Mouse (Mus musculus): ENCODE results near the gene Foxk1. TPM values are rescaled to one million over a fixed set of nuclear protein-coding genes. Genes with fewer than 3 reads are reported as not detected.

Foxk1 gene
- total and polyA plus RNA-seq, 3 experiments: 8.2 to 20.2 TPM; not detected in 1

DNA sequence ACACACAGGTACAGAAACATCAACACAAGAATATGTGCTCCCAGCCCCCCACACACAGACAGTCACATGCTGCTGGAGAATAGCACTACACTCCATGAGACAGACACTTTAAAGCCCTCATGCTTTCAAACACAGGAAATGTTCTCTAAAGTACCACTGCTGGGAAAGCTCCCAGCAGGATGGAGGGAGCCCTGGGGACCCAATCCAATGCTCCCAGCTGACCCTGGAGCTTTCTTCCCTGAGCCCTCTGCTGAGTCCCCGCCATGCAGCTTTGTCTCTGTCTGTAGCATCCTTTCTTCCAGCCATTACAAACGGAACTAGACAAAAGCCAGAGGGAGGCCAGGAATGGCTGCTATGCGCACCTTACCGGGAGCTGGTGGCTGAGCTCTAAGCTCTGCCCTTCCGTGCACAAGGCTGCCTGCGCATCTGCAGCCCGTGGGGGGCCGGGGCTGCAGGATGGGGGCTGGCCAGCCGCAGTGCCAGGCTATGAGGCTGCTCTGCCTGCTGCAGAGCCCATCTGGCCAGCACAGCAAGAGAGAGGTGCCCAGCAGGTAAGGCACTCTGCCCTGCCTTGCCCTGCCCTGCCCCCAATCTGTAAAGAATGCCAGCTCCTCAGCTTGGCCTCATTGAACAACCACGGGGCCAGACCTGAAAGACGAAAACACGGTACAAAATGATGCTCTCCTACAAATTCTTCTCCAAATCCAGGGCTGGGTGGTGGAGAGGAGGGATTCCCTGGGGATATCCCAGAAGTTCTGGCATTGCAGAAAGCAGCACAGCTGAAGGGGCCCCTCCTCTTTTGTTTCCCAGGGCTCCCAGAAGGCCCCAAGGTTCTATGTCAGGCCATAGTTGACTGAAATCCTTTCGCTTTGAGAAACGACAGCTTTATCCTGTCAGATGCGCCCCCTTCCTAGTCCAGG, 108.1 kb downstream of the Foxk1 start:
- Histone ChIP-seq H3K27me3 (ENCODE audit: control insufficient read depth in 1 of 2, insufficient read depth in 2 of 2, low read length in 2 of 2) (peaks cover 0 to 2% of the 10 kb centered on the region in 2 experiments; a peak in 1 of 4 replicates), H3K9ac (ENCODE audit: control insufficient read depth, low read depth, low read length, poor library complexity, severe bottlenecking) (no peak overlapping the region), H3K27ac (ENCODE audit: control insufficient read depth, low read depth, low read length) (no peak overlapping the region), H3K36me3 (ENCODE audit: control insufficient read depth in 1 of 2, insufficient read depth in 2 of 2, low read length in 2 of 2) (no peaks in the 10 kb centered on the region), H3K79me2 (ENCODE audit: control insufficient read depth, insufficient read depth, low read length, poor library complexity) (no peaks in the 10 kb centered on the region), H3K4me1 (ENCODE audit: control insufficient read depth in 1 of 2, insufficient read depth in 2 of 2, low read length in 2 of 2) (no peaks in the 10 kb centered on the region), H3K4me3 (ENCODE audit: control insufficient read depth in 1 of 2, insufficient read depth in 1 of 2, low read depth in 2 of 2, low read length in 2 of 2) (no peak overlapping the region), H3K9me3 (replicated peaks; ENCODE audit: insufficient read depth, low read length) (no peaks in the 10 kb centered on the region)
- no peak for DNase-seq (ENCODE audit: low read depth, low spot score)
- TF ChIP-seq USF1 (IDR thresholded peaks at IDR 0.05; ENCODE audit: low read depth, low read length) (no peak), EP300 (IDR thresholded peaks at IDR 0.05; ENCODE audit: low read depth in 1 of 2, low read length in 2 of 2) (no peak), TAL1 (IDR thresholded peaks at IDR 0.05; ENCODE audit: low read length) (no peak), POLR2A (IDR thresholded peaks at IDR 0.05; ENCODE audit: control insufficient read depth in 1 of 2, insufficient read depth in 1 of 2, low read depth in 1 of 2, low read length in 2 of 2, poor library complexity in 1 of 2) (no peak), ZC3H11A (IDR thresholded peaks at IDR 0.05; ENCODE audit: low read depth, low read length) (no peak), CHD2 (IDR thresholded peaks at IDR 0.05; ENCODE audit: low read length) (no peak), GABPA (IDR thresholded peaks at IDR 0.05; ENCODE audit: low read depth, low read length) (no peak), E2F4 (IDR thresholded peaks at IDR 0.05; ENCODE audit: borderline replicate concordance, low read depth, low read length) (no peak), MAFK (IDR thresholded peaks at IDR 0.05; ENCODE audit: borderline replicate concordance, low read depth, low read length) (no peak), POLR2AphosphoS2 (IDR thresholded peaks at IDR 0.05; ENCODE audit: low read length) (no peak)

DNA sequence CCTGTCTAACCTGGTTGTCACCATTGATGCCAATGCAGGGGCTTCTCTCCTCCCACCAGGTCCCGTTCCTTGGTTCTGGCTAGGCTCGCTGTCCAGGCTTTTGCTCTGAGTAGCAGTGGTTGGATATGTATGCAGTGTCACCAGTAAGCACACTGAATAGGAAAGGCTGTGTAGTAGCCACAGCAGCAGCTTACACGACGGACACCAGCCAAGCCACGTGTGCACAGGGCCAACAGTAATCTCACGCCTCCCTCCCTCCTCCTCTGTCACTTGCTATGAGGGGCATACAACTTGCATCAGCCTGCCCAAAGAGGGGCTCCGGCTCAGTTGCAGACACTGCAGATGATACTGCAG, 108.7 kb downstream of the Foxk1 start:
- DNase-seq (ENCODE audit: low read depth, low spot score): no peak
- Histone ChIP-seq H3K36me3 (ENCODE audit: control insufficient read depth in 1 of 2, insufficient read depth in 2 of 2, low read length in 2 of 2) (no peaks in the 10 kb centered on the region), H3K27me3 (ENCODE audit: control insufficient read depth in 1 of 2, insufficient read depth in 2 of 2, low read length in 2 of 2) (peaks cover 0 to 2% of the 10 kb centered on the region in 2 experiments; a peak in 1 of 4 replicates), H3K27ac (ENCODE audit: control insufficient read depth, low read depth, low read length) (no peak overlapping the region), H3K9ac (ENCODE audit: control insufficient read depth, low read depth, low read length, poor library complexity, severe bottlenecking) (no peak overlapping the region), H3K4me1 (ENCODE audit: control insufficient read depth in 1 of 2, insufficient read depth in 2 of 2, low read length in 2 of 2) (no peaks in the 10 kb centered on the region), H3K9me3 (replicated peaks; ENCODE audit: insufficient read depth, low read length) (no peaks in the 10 kb centered on the region), H3K79me2 (ENCODE audit: control insufficient read depth, insufficient read depth, low read length, poor library complexity) (no peaks in the 10 kb centered on the region), H3K4me3 (ENCODE audit: control insufficient read depth in 1 of 2, insufficient read depth in 1 of 2, low read depth in 2 of 2, low read length in 2 of 2) (no peak overlapping the region)
- TF ChIP-seq MAX (IDR thresholded peaks at IDR 0.05; ENCODE audit: low read length) (no peak), EP300 (IDR thresholded peaks at IDR 0.05; ENCODE audit: low read depth in 1 of 2, low read length in 2 of 2) (no peak), SIN3A (IDR thresholded peaks at IDR 0.05; ENCODE audit: low read length) (no peak)

Other genes starting within 250 kb of the Foxk1 start
- gene Ap5z1, start 62.4 kb downstream of the Foxk1 start, total RNA-seq (2012; rRNA removed): 4.4 and 5.1 TPM in 2 replicates
- gene Ap5z1, start 62.4 kb downstream of the Foxk1 start, polyA plus RNA-seq (2012; ENCODE audit: insufficient read depth in 1 of 2, insufficient read length in 2 of 2, low read depth in 1 of 2, low replicate concordance in 2 of 2, missing spikeins in 1 of 2): 10 to 100 TPM in 1 of 2 experiments, not detected in 1; 13.5 TPM
- gene Papolb, start 128.6 kb downstream of the Foxk1 start, total RNA-seq (2012; rRNA removed): not detected in 2 replicates
- gene Papolb, start 128.6 kb downstream of the Foxk1 start, polyA plus RNA-seq (2012; ENCODE audit: insufficient read depth in 1 of 2, insufficient read length in 2 of 2, low read depth in 1 of 2, low replicate concordance in 2 of 2, missing spikeins in 1 of 2): not detected
- gene Radil, start 149.6 kb downstream of the Foxk1 start, total RNA-seq (2012; rRNA removed): 0.26 and 0.27 TPM in 2 replicates
- under 1 TPM in 1 of 2 experiments, not detected in 1; 0.07 TPM for gene Radil, start 149.6 kb downstream of the Foxk1 start, polyA plus RNA-seq (2012; ENCODE audit: insufficient read depth in 1 of 2, insufficient read length in 2 of 2, low read depth in 1 of 2, low replicate concordance in 2 of 2, missing spikeins in 1 of 2)
- not detected in 2 replicates for gene Mmd2, start 207.3 kb downstream of the Foxk1 start, total RNA-seq (2012; rRNA removed)
- not detected for gene Mmd2, start 207.3 kb downstream of the Foxk1 start, polyA plus RNA-seq (2012; ENCODE audit: insufficient read depth in 1 of 2, insufficient read length in 2 of 2, low read depth in 1 of 2, low replicate concordance in 2 of 2, missing spikeins in 1 of 2)
- 38.6 and 39.0 TPM in 2 replicates for gene Wipi2, start 226.2 kb downstream of the Foxk1 start, total RNA-seq (2012; rRNA removed)
- gene Wipi2, start 226.2 kb downstream of the Foxk1 start, polyA plus RNA-seq (2012; ENCODE audit: insufficient read depth in 1 of 2, insufficient read length in 2 of 2, low read depth in 1 of 2, low replicate concordance in 2 of 2, missing spikeins in 1 of 2): 10 to 100 TPM; 53.6 to 74.7 TPM

All from MEL (cell line).